Mouse (Mus musculus): ENCODE results near the gene Gm17304. TPM values are rescaled to one million over a fixed set of nuclear protein-coding genes. Genes with fewer than 3 reads are reported as not detected.

Gm17304 gene
- total RNA-seq (2021) = not detected
- long read RNA-seq, experiment 1 = 0 reads
- long read RNA-seq, experiment 2 = 0 reads

DNA sequence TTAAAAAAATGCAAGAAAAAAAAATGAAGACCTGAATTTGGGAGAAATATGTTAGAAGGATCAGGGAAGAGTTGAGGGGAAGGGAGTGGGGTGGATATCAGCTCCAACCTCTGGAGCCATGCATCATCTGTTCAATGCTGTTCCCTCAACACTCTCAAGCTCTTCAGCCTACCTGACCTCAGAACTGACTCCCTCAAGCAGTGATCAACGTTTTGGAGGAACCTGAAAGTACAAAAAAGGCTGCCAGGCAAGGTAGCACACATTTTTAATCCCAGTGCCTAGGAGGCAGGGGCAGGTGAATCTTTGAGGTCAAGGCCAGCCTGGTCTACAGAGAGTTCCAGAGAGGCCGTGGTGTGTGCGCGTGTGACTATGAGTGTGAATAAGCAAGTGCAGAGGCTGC is at the start of gene Gm17304:
Gene Gm17304 (plus strand): TSS at position 301 of the 400 bp plus-strand sequence.
- DNase-seq = no peak
- intact Hi-C loops (cut with DNase I) = no loop called here

GRCm38 (mm10) chr5:106560631-106561498 is 48.0 kb upstream of the Gm17304 start:
- DNase-seq = no peak
- intact Hi-C loops (cut with DNase I) = no loop called here

GRCm38 (mm10) chr5:106561499-106561822 is 47.4 kb upstream of the Gm17304 start:
- no peak for DNase-seq
- intact Hi-C loops (cut with DNase I) = no loop called here

DNA sequence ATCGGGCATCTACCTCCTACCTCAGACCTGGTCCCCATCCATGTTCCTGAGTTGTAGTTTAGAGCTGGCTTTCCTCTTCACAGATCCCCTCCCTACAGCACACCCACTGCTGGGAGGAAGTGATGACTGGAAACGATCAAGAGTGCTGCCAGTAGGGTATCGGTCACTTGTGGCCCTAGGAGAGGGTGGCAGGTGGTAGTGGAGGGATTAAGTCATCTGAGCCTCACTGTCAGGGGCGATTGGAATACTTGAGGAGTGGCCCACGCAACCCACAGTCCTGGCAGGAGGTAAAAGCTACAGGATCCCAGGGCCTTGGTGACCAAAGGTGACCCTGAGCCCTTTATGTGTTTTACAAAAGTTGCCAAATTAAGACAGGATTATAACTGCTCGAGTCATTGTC is 42.9 kb upstream of the Gm17304 start:
- intact Hi-C loops (cut with DNase I) = no loop called here
- no peak for DNase-seq

DNA sequence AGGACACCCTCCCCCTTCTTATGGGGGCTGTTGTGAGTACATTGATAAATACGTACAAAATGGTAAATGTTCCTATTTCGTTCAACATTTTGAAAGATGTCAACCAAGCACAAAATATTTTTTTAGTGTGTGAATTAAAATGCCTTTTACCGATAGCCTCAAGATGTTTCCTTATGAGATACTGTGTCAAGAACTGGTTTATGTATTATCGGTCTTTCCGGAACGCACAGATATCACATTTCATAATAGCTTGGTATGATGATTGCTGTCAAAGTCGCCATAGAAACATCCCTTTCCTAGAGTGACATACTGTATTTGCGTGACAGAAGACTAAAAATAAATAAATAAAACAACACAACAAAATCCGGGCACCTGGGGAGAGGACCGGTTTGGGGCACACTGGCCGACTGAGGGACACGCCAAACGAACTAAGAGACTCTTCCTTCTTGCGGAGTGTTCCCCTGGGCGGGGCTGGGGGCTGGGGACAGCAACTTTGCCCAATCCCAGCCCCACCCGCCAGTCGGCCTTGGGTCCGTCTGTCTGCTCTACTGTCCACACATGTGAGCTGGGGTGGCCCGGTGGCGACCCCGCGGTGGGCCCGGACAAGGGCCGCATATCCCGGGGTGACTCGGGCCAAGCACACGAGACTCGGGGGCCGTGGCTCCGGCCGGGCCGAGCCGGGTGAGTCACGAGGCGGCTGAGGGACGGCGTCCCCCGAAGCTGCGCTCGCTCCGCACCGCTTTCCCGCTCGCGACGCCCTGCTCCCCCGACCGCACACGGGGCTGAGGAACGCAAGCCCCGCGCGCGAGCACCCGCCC is 34.9 kb upstream of the Gm17304 start:
- intact Hi-C loops (cut with DNase I) = no loop called here
- peak in 1 of 2 experiments; percentile 19 for DNase-seq

GRCm38 (mm10) chr5:106574560-106574946 is 34.3 kb upstream of the Gm17304 start:
- DNase-seq = peak; percentile 72 to 75
- intact Hi-C loops (cut with DNase I) = no loop called here

GRCm38 (mm10) chr5:106575098-106575497 is 33.8 kb upstream of the Gm17304 start:
- no peak for DNase-seq
- intact Hi-C loops (cut with DNase I) = loop anchor here (5.0 kb wide), 1 partner anchor 122 kb away; the partner anchor contains the start of gene Zfp644

DNA sequence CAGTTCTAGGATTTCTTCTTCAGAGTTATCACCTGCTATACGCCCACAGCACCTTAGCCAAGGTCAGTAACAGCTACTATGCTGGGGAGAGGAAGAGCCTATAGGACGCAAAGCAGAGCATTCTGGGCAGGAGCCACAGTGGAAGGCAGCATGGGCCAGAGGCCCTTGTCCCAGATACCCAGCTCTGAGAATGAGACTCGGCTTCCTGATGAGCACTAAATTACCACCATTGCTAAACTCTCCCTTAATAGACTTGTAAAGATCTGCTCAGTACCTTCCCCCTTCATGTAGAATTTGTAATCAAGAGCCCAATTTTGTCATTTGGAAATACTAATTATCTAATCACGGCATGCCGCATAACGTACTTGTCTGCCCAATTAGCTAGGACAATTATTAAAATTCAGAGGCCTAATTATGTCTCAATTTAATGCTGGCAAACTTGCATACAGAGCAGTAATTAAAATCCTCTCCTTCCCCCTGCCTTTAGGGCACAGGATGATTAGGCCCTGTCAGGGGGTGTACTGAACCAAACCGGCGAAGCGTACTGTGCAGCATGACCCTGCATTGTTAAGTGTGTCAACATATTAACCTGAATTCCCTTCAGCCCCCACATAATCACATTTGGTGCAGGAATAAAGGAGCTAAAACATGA is 31.5 kb upstream of the Gm17304 start:
- intact Hi-C loops (cut with DNase I) = loop anchor here (5.0 kb wide), 1 partner anchor 120 kb away; the partner anchor contains the start of gene Zfp644
- no peak for DNase-seq

GRCm38 (mm10) chr5:106580943-106581342 is 28.0 kb upstream of the Gm17304 start:
- intact Hi-C loops (cut with DNase I) = no loop called here
- DNase-seq = no peak

GRCm38 (mm10) chr5:106589006-106589405 is 19.9 kb upstream of the Gm17304 start:
- intact Hi-C loops (cut with DNase I) = no loop called here
- no peak for DNase-seq

- intact Hi-C loops (cut with DNase I) = no loop called here
- no peak for DNase-seq
Measured at GRCm38 (mm10) chr5:106589670-106590069, 19.2 kb upstream of the Gm17304 start.

DNA sequence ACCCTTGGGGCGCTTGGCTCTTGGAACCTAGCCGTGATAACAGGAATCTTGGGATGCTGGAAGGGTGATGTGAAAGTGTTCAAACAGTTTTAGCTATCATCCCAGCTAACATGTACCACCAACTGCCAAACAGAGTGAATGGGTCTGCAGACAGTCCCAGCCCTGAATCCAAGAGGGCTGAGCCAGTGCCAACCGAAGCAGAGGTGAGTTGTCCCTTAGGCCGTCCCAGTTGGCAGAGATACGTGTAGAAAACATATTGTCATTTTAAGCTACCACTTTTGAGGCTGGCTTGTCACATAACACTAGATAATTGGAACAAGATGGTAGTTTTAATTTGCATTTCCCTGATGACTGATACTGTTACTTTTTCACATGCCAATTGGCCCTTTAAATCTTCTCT is 18.2 kb upstream of the Gm17304 start:
- DNase-seq = no peak
- intact Hi-C loops (cut with DNase I) = no loop called here

- intact Hi-C loops (cut with DNase I) = no loop called here
- DNase-seq = no peak
Measured at GRCm38 (mm10) chr5:106594388-106594787, 14.5 kb upstream of the Gm17304 start.

- intact Hi-C loops (cut with DNase I) = no loop called here
Measured at GRCm38 (mm10) chr5:106597472-106597871, 11.4 kb upstream of the Gm17304 start.

GRCm38 (mm10) chr5:106599482-106599881 is 9.4 kb upstream of the Gm17304 start:
- intact Hi-C loops (cut with DNase I) = no loop called here
- no peak for DNase-seq

More at GRCm38 (mm10) chr5:106597472-106597871, 11.4 kb upstream of the Gm17304 start:
- DNase-seq = no peak

DNA sequence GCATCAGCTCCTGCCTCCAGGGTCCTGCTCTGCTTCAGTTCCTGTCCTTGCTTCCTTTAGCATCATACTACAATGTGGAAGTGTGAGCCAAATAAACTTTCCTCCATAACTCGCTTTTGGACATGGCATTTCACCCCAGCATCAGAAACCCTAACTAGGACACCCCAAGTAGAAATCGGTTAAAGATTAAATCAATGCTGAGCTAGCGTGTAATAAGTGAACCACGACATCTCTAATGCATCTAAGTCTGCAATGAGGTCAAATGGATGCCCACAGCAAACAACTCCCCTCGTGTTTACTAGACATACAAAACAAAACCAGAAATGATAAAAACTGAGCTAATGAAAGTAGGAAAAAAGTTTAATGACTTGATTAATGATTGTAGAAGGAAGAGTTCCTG is 4.5 kb upstream of the Gm17304 start:
- intact Hi-C loops (cut with DNase I) = no loop called here

GRCm38 (mm10) chr5:106605096-106605495 is 3.8 kb upstream of the Gm17304 start:
- intact Hi-C loops (cut with DNase I) = no loop called here
- DNase-seq = no peak

More for the DNA sequence above, 4.5 kb upstream of the Gm17304 start:
- DNase-seq = no peak

DNA sequence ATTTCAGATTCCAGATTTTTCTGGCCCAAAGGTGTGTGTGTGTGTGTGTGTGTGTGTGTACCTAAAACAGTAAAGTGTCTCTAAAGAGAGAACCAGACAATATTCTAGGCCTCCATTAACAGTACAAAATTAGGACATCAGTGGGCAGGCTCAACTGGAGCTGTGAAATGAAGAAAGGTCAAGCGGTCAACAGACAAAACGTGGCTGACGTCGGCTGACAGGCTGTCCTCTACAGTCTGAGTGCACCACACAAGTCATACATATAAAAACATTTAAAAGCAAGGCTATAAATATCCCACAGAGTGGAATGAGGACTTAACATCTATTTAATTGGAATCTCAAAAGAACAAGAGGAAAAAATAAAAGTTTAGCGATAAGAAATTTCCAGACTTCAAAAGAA is 1.8 kb upstream of the Gm17304 start:
- intact Hi-C loops (cut with DNase I) = no loop called here
- DNase-seq = no peak

- intact Hi-C loops (cut with DNase I) = no loop called here
- DNase-seq = no peak
Measured at GRCm38 (mm10) chr5:106612151-106612550, 3.3 kb downstream of the Gm17304 start.

DNA sequence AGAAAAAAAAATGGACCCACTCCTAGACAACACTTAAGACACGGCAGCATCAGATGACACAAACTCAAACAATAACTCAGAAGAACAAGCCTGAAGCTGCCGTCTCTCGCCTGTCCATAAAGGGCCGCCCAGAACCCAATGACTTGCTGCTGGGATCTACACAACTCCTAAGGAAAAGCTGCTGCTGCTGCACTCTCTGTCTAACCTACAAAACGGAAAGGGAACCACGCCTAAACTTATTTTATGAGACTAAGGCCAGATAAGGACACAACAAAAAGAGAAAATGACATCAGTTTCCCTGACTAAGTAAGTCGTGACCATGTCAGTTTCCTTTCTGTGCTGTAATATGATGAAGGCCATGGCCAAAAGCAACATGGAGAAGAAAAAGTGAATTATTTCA is 5.7 kb downstream of the Gm17304 start:
- intact Hi-C loops (cut with DNase I) = no loop called here
- no peak for DNase-seq

DNA sequence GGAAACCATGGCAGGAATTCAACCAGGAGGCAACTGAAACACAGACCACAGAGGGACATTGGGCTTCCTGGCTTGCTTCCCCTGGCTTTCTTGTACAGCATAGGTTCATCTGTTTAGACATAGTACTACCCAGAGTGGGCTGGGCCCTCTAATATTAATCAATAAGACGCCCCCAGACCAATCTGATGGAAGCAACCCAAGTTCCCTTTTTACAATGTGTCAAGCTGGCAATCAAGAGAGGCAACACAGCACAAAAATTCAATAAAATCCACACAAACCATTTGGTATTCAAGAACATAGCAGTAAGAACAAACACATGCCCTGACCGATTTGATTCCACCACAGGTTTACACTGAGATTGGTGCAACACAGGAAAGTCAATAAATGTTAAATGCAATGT is 6.1 kb downstream of the Gm17304 start:
- intact Hi-C loops (cut with DNase I) = no loop called here
- DNase-seq = no peak
